Mouse (Mus musculus): Measurements from ENCODE around the gene Alox12. TPM values are rescaled to one million over a fixed set of nuclear protein-coding genes. Genes with fewer than 3 reads are reported as not detected.

Alox12 gene
- polyA plus RNA-seq, 1 experiment from 2014 or later = 7.0 TPM

DNA sequence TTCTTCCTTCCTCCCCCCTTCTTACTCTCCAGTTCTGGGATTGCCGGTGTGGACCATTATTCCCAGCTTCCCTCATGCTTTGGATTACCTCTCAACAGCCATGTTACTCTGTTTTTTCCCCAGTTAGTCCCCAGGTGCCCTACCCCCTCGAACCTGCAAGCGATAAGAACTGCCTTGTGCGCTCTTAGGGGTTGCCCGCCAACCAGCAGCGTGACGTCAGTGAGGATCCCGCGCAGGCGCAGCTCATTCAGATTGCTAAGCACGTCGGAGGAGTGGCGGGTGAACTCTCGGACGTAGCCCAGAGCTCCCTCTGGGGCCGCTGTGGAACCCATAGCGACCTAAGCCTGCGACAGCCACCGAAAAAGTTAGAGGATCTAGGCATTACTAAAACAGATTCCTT lies 26.3 kb downstream of the Alox12 start:
- WGBS = 2% methylated on average over 19 of the region's 19 CpGs
- Histone ChIP-seq H3K4me1 (peaks cover 50% of the 10 kb centered on the region), H3K9ac (peak overlapping the region; percentile 51), H3K4me2 (peak overlapping the region; percentile 60), H3K36me3 (no peaks in the 10 kb centered on the region), H3K27ac (peak overlapping the region; percentile 71), H3K9me3 (no peaks in the 10 kb centered on the region), H3K27me3 (peaks cover 44% of the 10 kb centered on the region), H3K4me3 (peak overlapping the region; percentile 41)
- ATAC-seq (ENCODE audit: borderline replicate concordance, extremely low read depth, low FRiP score, low TSS enrichment) = peak; percentile 37; the same call in 1 of the 2 replicates

DNA sequence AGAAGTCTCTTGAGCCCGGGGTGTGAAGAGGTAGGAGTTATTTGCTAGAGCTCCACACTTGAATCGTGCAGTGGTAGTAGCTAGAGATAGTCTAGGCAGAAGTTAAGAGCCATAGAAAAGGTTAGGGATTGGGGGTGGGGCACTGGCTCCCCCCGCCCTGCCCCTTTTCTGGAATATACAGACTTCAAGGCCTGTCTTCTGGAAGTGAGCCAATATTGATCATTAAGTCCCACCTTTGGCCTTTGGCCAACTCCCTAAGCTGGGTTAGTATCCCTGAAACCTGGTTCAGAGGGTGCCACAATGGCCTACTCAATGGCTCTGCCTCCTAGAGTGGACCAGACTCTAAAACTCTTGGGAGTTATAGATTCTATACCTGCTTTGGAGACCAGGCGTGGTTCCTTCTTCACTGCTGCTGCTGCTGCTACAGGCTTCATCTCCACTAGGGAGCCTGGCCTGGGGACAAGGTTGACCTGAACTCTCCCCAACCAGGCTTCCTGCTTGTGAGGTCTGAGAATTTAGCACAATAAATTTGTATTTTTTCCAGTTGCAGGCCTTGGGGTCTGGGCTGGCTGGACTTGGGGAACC lies 27.4 kb downstream of the Alox12 start:
- no peaks in the 10 kb centered on the region for H3K36me3 ChIP-seq
- H3K4me2 ChIP-seq = peak overlapping the region; percentile 60
- no peak for ATAC-seq (ENCODE audit: borderline replicate concordance, extremely low read depth, low FRiP score, low TSS enrichment)
- peak overlapping the region; percentile 41 for H3K4me3 ChIP-seq
- H3K9ac ChIP-seq = peak overlapping the region; percentile 51; the same call in 1 of the 2 replicates
- peak overlapping the region; percentile 14 for H3K27ac ChIP-seq
- H3K9me3 ChIP-seq = no peaks in the 10 kb centered on the region
- peaks cover 44% of the 10 kb centered on the region for H3K4me1 ChIP-seq
- peaks cover 44% of the 10 kb centered on the region for H3K27me3 ChIP-seq
- WGBS = 57% methylated on average over 4 of the region's 4 CpGs

DNA sequence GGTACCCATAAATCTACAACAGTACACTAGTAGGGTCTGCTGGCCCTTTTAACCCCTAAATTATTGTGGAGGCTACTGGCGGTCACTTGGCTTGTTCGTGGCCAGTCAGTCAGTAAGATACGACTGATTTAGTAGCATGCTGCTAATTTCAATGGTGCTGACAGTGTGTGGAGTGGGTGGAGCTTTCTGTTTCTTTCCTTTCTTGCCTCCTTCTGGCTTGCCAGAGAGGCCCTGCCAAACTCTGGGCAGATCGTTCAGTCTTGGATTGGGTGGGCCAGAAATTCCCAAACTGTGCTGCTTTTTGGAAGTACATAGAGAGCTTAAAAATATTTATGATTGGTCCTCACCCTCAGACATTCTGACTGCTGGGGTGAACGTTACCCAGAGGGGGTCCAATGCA lies 28.0 kb downstream of the Alox12 start:
- Histone ChIP-seq H3K4me1 (peaks cover 40% of the 10 kb centered on the region), H3K4me2 (peak overlapping the region; percentile 60), H3K27ac (peak overlapping the region; percentile 14), H3K27me3 (peaks cover 44% of the 10 kb centered on the region), H3K36me3 (no peaks in the 10 kb centered on the region), H3K4me3 (peak overlapping the region; percentile 41), H3K9ac (peak overlapping the region; percentile 32; the same call in 1 of the 2 replicates), H3K9me3 (no peaks in the 10 kb centered on the region)
- no peak for ATAC-seq (ENCODE audit: borderline replicate concordance, extremely low read depth, low FRiP score, low TSS enrichment)
- 27% methylated on average over 5 of the region's 5 CpGs for WGBS

DNA sequence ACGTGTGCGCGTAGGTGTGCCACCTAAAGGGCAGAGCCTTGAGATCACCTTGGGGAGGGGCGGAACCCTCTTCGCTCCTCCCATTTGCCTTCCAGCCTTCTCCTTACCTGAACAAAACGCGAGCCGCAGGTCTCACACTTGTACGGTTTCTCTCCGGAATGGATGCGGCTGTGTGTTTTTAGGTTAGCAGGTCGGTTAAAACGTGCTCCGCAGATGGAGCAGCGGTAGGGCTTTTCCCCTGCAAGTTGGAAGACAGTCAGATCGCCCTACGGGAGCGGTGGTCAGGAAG lies 28.6 kb downstream of the Alox12 start:
- Histone ChIP-seq H3K4me3 (peak overlapping the region; percentile 41), H3K9me3 (no peaks in the 10 kb centered on the region), H3K27me3 (peaks cover 44% of the 10 kb centered on the region), H3K36me3 (no peaks in the 10 kb centered on the region), H3K4me2 (peak overlapping the region; percentile 60), H3K9ac (peak overlapping the region; percentile 32), H3K27ac (no peak overlapping the region), H3K4me1 (peaks cover 42% of the 10 kb centered on the region)
- ATAC-seq (ENCODE audit: borderline replicate concordance, extremely low read depth, low FRiP score, low TSS enrichment) = no peak
- WGBS = 9% methylated on average over 18 of the region's 18 CpGs

DNA sequence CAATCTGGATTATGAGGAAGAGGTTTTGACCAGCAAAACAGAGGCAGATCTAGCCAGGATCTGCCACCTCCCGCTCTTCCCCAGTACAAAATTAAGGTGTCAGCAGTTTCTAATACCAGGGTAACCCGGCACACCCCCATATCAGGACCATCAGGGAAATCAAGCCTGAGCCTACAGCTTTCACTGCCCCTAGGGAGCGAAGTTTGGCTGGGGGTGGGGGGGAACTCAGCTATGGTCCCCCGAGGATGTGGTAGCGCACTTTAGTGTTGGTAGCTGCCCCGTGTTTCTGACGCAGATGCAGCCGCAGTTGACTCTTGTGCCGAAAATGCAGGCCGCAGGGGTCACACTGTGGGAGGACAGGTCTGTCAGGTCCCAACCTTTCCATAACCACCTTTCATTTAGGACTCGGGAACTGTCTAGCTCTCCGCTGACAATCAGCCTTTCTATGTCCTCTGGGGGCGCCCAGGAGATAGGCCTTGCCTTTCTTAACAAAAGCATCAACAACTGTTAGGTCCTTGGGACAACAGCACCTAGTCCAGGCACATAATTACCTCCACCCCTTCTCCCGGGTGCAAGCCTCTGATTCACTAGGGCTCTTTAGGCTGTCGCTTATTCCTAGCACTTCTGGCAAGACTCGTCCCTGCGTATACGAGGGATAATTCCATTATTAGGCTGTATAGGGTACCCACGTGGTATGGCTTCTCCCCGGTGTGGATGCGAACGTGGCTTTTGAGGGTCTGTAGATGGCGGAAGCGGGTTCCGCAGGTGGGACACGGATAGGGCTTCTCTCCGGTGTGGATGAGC lies 29.2 kb downstream of the Alox12 start:
- Histone ChIP-seq H3K4me1 (peaks cover 45% of the 10 kb centered on the region), H3K4me3 (peak overlapping the region; percentile 41), H3K27me3 (peaks cover 44% of the 10 kb centered on the region), H3K4me2 (peak overlapping the region; percentile 60), H3K9me3 (no peaks in the 10 kb centered on the region), H3K36me3 (no peaks in the 10 kb centered on the region), H3K27ac (peak overlapping the region; percentile 52; the same call in 1 of the 2 replicates), H3K9ac (peak overlapping the region; percentile 32)
- 25% methylated on average over 27 of the region's 27 CpGs for WGBS
- no peak for ATAC-seq (ENCODE audit: borderline replicate concordance, extremely low read depth, low FRiP score, low TSS enrichment)

DNA sequence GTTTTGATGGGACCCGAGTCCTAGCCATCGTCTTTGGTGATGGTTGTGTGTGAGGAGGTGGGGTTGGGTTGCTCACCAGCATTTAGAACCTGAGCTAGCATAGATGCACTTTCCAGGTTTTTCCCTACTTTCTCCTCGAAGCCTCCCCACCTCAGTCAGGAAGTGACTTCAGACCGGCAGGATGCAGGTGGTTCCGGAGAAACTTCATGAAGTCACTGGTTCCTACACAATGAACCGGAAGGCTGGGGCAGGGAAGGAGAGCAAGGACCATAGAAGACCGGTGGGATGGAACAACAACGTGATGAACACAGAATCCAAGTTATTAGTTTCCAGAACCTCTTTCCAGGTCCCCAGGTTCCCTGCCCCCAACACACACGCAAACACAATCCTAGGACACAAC lies 31.4 kb downstream of the Alox12 start:
- peaks cover 34% of the 10 kb centered on the region for H3K4me1 ChIP-seq
- peaks cover 28% of the 10 kb centered on the region for H3K27me3 ChIP-seq
- peak overlapping the region; percentile 31 for H3K4me2 ChIP-seq
- ATAC-seq (ENCODE audit: borderline replicate concordance, extremely low read depth, low FRiP score, low TSS enrichment) = no peak
- H3K9ac ChIP-seq = no peak overlapping the region
- H3K4me3 ChIP-seq = no peak overlapping the region
- 75% methylated on average over 9 of the region's 9 CpGs for WGBS
- H3K27ac ChIP-seq = peak overlapping the region; percentile 74
- H3K9me3 ChIP-seq = no peaks in the 10 kb centered on the region
- no peaks in the 10 kb centered on the region for H3K36me3 ChIP-seq

DNA sequence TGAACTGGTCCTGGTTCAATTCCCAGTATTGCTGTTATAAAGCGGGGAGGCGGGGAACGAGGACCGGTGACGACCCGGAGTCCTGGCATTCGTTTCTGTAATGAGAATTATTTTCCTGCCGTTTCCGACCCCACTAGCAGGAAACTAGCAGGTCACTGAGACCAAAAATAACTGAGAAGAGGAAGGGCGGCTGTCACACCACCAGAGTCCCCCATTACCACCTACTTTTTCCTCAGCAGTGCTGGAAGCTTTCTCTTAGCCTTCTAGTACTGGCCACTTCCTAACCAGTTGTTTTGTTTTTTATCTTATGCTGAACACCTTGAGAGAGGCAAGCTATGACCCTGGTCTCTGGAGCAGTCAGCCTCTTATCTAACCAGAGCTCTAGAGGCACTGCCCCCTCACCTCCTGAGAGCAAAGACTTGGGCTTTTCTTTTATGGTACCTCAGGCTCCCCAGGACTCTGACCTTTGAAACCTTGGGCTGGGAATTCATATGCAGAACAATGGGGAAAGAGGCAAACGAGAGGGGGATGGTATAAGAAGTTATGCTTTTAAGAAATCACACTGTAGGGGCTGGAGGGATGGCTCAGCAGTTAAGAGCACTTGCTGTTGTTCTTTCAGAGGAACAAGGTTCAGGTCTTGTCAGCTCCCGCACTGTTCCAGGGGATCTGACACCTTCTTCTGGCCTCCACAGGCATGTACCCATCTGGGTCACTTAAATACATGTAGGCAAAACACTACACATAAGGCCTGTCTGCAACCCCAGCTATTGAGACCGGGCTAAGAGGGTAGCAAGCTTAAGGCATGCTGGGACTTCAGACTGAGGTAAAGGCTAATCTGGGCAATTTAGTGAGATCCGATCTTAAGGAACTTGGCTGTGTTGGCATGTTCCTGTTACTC lies 33.3 kb downstream of the Alox12 start:
- 14% methylated on average over 14 of the region's 14 CpGs for WGBS
- Histone ChIP-seq H3K36me3 (no peaks in the 10 kb centered on the region), H3K9me3 (no peaks in the 10 kb centered on the region), H3K4me1 (peaks cover 18% of the 10 kb centered on the region), H3K27me3 (peaks cover 18% of the 10 kb centered on the region), H3K4me3 (peak overlapping the region; percentile 48), H3K27ac (peak overlapping the region; percentile 79), H3K4me2 (peak overlapping the region; percentile 96), H3K9ac (peak overlapping the region; percentile 54)
- ATAC-seq (ENCODE audit: borderline replicate concordance, extremely low read depth, low FRiP score, low TSS enrichment) = no peak

DNA sequence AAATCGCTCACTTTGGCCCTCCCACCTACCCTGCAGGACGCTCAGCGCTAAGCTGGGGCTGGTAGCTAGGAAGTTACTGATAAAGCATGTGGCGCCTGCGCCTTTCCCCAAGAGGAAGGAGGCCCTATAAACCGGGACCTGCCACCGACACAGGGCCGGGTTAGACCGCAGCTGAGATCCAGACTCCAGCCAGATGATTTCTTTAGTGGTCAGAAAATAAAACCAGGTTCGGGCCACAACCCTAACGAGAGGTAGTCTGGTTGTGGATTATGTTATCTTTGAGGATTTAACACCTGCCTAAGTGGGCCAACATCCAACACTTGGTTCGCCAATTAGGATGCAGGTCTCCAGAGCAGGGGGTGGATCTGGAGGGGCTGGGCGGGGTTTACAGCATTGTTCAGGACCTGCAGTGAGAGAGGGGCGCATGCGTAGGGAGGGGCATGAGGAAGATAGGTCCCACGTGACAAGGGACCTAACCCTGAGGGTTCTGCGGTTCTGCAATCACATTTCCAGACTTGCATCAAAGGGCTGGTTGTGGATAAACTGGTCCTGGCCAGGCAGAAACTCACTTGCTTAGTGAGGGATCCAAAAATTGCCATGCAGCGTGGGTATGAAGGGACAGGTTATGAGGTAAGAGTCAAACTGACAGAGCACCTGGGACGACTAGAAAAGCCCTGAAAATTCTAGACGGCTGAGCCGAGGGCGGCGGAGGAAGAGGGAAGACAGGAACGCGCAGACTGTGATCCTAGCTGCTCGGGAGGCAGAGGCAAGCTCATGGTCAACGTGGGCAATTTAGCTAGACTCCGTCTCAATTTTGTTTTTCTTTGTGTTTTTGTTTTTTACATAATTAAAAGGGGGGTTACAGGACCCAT lies 34.2 kb downstream of the Alox12 start, which contains the start of gene Slc16a13:
TSS of gene Slc16a13 (minus strand) at position 334 of the 872 bp plus-strand sequence.
- H3K27ac ChIP-seq = peak within 1 kb of the TSS; percentile 79
- H3K27me3 ChIP-seq = peaks cover 19% of the 10 kb centered on the region
- H3K9ac ChIP-seq = peak within 1 kb of the TSS; percentile 54
- H3K4me3 ChIP-seq = peak within 1 kb of the TSS; percentile 48
- H3K9me3 ChIP-seq = no peaks in the 10 kb centered on the region
- H3K4me2 ChIP-seq = peak within 1 kb of the TSS; percentile 96
- no peaks in the 10 kb centered on the region for H3K36me3 ChIP-seq
- ATAC-seq (ENCODE audit: borderline replicate concordance, extremely low read depth, low FRiP score, low TSS enrichment) = peak; percentile 92
- peaks cover 13% of the 10 kb centered on the region; the same call in 1 of the 2 replicates for H3K4me1 ChIP-seq
- under 1% methylated on average over 28 of the region's 28 CpGs for WGBS

DNA sequence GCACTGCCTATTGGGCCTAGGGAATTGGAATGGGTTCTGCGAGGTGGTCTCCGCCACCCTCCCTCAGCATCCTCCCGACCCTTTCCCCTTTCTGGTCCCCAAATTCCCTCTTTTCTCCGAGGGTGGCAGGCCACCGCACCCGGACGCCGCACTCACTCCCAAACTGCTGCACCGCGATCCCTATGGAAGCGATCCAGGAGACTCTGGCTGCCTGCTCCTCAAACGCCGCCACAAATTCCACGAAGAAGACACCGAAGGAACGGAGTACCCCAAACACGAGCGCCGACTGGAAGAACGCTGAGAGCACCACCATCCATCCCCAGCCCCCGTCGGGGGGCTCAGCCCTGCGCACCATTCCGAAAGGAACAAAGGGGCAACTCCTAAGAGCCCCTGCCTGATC lies 34.8 kb downstream of the Alox12 start:
- WGBS = 3% methylated on average over 24 of the region's 24 CpGs
- no peaks in the 10 kb centered on the region for H3K36me3 ChIP-seq
- H3K9me3 ChIP-seq = no peaks in the 10 kb centered on the region
- ATAC-seq (ENCODE audit: borderline replicate concordance, extremely low read depth, low FRiP score, low TSS enrichment) = no peak; the same call in 1 of the 2 replicates
- H3K4me2 ChIP-seq = peak overlapping the region; percentile 96
- peak overlapping the region; percentile 79 for H3K27ac ChIP-seq
- peak overlapping the region; percentile 54 for H3K9ac ChIP-seq
- peaks cover 13% of the 10 kb centered on the region; the same call in 1 of the 2 replicates for H3K4me1 ChIP-seq
- H3K27me3 ChIP-seq = peaks cover 21% of the 10 kb centered on the region
- peak overlapping the region; percentile 48 for H3K4me3 ChIP-seq

DNA sequence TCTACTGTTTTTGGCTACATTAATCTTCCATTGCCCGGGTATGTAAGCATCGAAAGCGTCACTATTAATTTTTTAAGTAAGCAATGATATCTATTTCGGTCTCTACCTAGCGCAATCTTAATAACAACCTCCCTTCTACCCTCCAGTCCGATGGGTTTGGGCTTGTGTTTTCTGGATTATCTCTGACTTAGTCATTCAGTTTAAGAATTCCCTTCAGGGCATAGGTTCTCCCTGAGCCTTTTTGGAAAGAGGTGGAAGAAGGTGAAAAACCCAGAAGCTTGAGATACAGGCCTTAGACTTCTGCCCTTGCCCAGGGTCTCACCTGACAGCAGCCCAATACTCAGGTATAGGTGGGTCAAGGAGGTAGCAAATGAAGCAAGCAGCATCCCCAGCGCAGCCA lies 35.3 kb downstream of the Alox12 start:
- peak overlapping the region; percentile 48 for H3K4me3 ChIP-seq
- no peak for ATAC-seq (ENCODE audit: borderline replicate concordance, extremely low read depth, low FRiP score, low TSS enrichment)
- H3K4me2 ChIP-seq = peak overlapping the region; percentile 96
- H3K4me1 ChIP-seq = peaks cover 16% of the 10 kb centered on the region
- no peaks in the 10 kb centered on the region for H3K9me3 ChIP-seq
- H3K9ac ChIP-seq = peak overlapping the region; percentile 54
- whole genome bisulfite sequencing = 61% methylated on average over 7 of the region's 7 CpGs
- H3K27me3 ChIP-seq = peaks cover 25% of the 10 kb centered on the region
- H3K36me3 ChIP-seq = no peaks in the 10 kb centered on the region
- no peak overlapping the region for H3K27ac ChIP-seq

Measured in lung, embryonic 15.5 days (tissue).